Mouse (Mus musculus) thymus, adult 2 months (tissue): ENCODE data around the gene Hspg2.

Experiments used
- CTCF ChIP-seq: fragments of 200-500 bp; IDR thresholded peaks from 2 replicates; pipeline ENCODE4 v1.5.1; 2012; ENCODE audit warnings: mild to moderate bottlenecking, control low read depth, low read length, moderate library complexity, borderline replicate concordance; ENCODE audit not compliant: control insufficient read depth, poor library complexity, insufficient read depth; ENCODE audit errors: extremely low read depth
- POLR2A ChIP-seq: fragments of 200-500 bp; IDR thresholded peaks from 2 replicates; pipeline ENCODE4 v1.6.1; 2012; ENCODE audit warnings: mild to moderate bottlenecking, low read length, control low read depth, moderate library complexity; ENCODE audit not compliant: control insufficient read depth, poor library complexity, insufficient read depth; ENCODE audit errors: extremely low read depth

DNA sequence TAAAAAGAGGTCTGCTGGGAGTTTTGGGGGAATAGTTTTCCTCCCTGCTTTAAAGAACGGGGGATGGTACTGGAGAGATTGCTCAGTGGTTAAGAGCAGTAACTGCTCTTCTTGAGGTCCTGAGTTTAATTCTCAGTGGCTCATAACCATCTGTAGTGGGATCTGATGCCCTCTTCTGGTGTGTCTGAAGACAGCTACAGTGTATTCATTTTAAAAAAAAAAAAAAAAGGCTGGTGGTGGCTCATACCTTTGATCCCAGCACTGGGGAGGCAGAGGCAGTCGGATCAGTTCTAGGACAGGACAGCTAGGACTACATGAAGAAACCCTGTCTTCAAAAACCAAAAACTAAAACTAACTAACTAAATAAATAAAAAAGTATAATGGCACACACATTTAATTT is 111.7 kb downstream of the Hspg2 start:
- TF ChIP-seq POLR2A (no peak), CTCF (no peak)
